Mouse (Mus musculus) bone marrow, adult 2 months (tissue): ENCODE results near the gene Plch2.

Source experiments
- CTCF ChIP-seq: fragments of 200-500 bp; IDR thresholded peaks from 2 replicates; pipeline ENCODE4 v1.5.1; 2011; ENCODE audit warnings: low read length, control low read depth; ENCODE audit not compliant: control insufficient read depth, insufficient read depth
- POLR2A ChIP-seq: fragments of 200-500 bp; IDR thresholded peaks from 2 replicates; pipeline ENCODE4 v1.6.1; 2011; ENCODE audit warnings: low read depth, mild to moderate bottlenecking, control low read depth, low read length, borderline replicate concordance; ENCODE audit not compliant: control insufficient read depth

DNA sequence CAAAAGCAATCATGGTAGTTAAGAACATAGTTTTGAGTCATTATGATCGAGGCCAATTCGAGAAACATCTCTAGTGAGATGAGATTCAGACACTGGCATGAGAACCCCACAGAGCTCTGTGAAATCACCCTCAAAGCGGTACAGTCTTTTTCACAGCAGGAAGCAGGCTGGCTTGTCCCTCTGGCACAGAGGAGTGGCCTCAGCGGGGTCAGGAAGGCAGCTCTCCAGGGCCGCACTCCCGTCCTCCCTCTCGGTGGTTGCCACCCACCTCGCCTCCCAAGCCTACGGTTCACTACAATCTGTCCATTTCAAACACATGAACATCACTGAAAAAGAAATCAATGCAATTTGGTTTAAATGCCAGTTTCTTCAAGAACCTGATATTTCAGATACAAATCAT lies 17.8 kb upstream of the Plch2 start:
- no peak for TF ChIP-seq CTCF
- no peak for TF ChIP-seq POLR2A
